Mouse (Mus musculus) layer of hippocampus, adult 11-12 months (tissue): ENCODE results near the gene Frmd4a.
"Not testable (repeated sequence)": the region's sequence is repeated elsewhere in the genome, so short reads cannot be mapped to it uniquely, and the experiment has no call there.

Experiments used
- DNase-seq: peaks from one replicate; pipeline ENCODE4 v3.0.0; 2022; ENCODE audit warnings: low spot score

The Frmd4a gene

GRCm38 (mm10) chr2:4619126-4619525, 601.6 kb downstream of the Frmd4a start:
- not testable (repeated sequence) for DNase-seq

- DNase-seq, result no peak
These were observed 602.5 kb downstream of the Frmd4a start for GRCm38 (mm10) chr2:4619893-4620593.

- DNase-seq, result no peak
These were observed 603.3 kb downstream of the Frmd4a start for GRCm38 (mm10) chr2:4620640-4621401.

- DNase-seq, result no peak
These were observed 604.0 kb downstream of the Frmd4a start for GRCm38 (mm10) chr2:4621471-4621985.

- DNase-seq, result no peak
These were observed 609.4 kb downstream of the Frmd4a start for GRCm38 (mm10) chr2:4626911-4627310.

- no peak for DNase-seq
These were observed 611.4 kb downstream of the Frmd4a start for GRCm38 (mm10) chr2:4628920-4629319.

- no peak for DNase-seq
These were observed 612.0 kb downstream of the Frmd4a start for GRCm38 (mm10) chr2:4629470-4629869.

- DNase-seq, result no peak
These were observed 612.8 kb downstream of the Frmd4a start for GRCm38 (mm10) chr2:4630197-4630835.

- DNase-seq, result no peak
These were observed 618.3 kb downstream of the Frmd4a start for GRCm38 (mm10) chr2:4635804-4636203.

GRCm38 (mm10) chr2:4636656-4637055, 619.1 kb downstream of the Frmd4a start:
- DNase-seq, result no peak

- no peak for DNase-seq
These were observed 620.7 kb downstream of the Frmd4a start for GRCm38 (mm10) chr2:4638189-4638588.

GRCm38 (mm10) chr2:4645066-4645465, 627.5 kb downstream of the Frmd4a start:
- DNase-seq, result no peak

GRCm38 (mm10) chr2:4648094-4648493, 630.6 kb downstream of the Frmd4a start:
- no peak for DNase-seq

GRCm38 (mm10) chr2:4649646-4650045, 632.1 kb downstream of the Frmd4a start:
- no peak for DNase-seq

- peak; percentile 88 for DNase-seq
These were observed 634.2 kb downstream of the Frmd4a start, which contains the start of gene Prpf18 for GRCm38 (mm10) chr2:4651500-4652285. Gene Prpf18, minus strand, starts transcription at chr2:4652113.

- no peak for DNase-seq
These were observed 643.2 kb downstream of the Frmd4a start for GRCm38 (mm10) chr2:4660677-4661076.
